Mouse (Mus musculus) G1E (cell line): ENCODE results near the gene Pagr1b. TPM values are rescaled to one million over a fixed set of nuclear protein-coding genes. Genes with fewer than 3 reads are reported as not detected.

Experiments
- ATAC-seq: 2 replicates; pipeline ENCODE4 v1.8.0; 2016; ENCODE audit warnings: mild to moderate bottlenecking; ENCODE audit not compliant: insufficient number of reproducible peaks, poor library complexity, low FRiP score, severe bottlenecking; ENCODE audit errors: extremely low read depth
- DNase-seq: peaks from one replicate; pipeline ENCODE4 v3.0.0; 2012; ENCODE audit warnings: low spot score
- H3K27me3 ChIP-seq: 2 replicates; pipeline ENCODE4 v1.6.1; 2012; ENCODE audit warnings: mild to moderate bottlenecking, low read length, inconsistent platforms; ENCODE audit not compliant: insufficient read depth
- H3K36me3 ChIP-seq: replicated peaks from 2 replicates; pipeline ENCODE3; 2012; ENCODE audit warnings: mild to moderate bottlenecking, inconsistent platforms
- H3K4me1 ChIP-seq: 2 replicates; pipeline ENCODE4 v1.6.1; 2012; ENCODE audit warnings: low read depth, low read length, inconsistent platforms, mixed read lengths; ENCODE audit not compliant: insufficient read depth
- H3K4me3 ChIP-seq: 2 replicates; pipeline ENCODE4 v1.5.1; 2012; ENCODE audit warnings: low read depth, mild to moderate bottlenecking, inconsistent platforms, low read length, moderate library complexity, mixed read lengths
- H3K9me3 ChIP-seq: replicated peaks from 2 replicates; pipeline ENCODE4 v1.6.1; 2012; ENCODE audit warnings: inconsistent platforms
- CTCF ChIP-seq: IDR thresholded peaks from 2 replicates; pipeline ENCODE4 v1.5.1; 2012; ENCODE audit warnings: low read depth, low read length, inconsistent platforms, mixed read lengths
- GATA1 ChIP-seq: IDR thresholded peaks from 2 replicates; pipeline ENCODE4 v1.6.1; 2012; ENCODE audit warnings: borderline replicate concordance, low read length, inconsistent platforms, mixed read lengths
- GATA2 ChIP-seq: IDR thresholded peaks from 2 replicates; pipeline ENCODE4 v1.6.1; 2012; ENCODE audit warnings: low read depth, low read length, inconsistent platforms, borderline replicate concordance
- POLR2AphosphoS5 ChIP-seq: IDR thresholded peaks from 2 replicates; pipeline ENCODE4 v1.6.1; 2012; ENCODE audit warnings: low read depth, low read length, inconsistent platforms; ENCODE audit not compliant: insufficient replicate concordance
- TAL1 ChIP-seq: conservative IDR thresholded peaks from 2 replicates; pipeline ENCODE4 v1.6.1; 2012; ENCODE audit warnings: low read depth, low read length, inconsistent platforms, mixed read lengths
- polyA plus RNA-seq: library from polyadenylated mRNA; stranded (reverse); fragments of >175 nt; gene quantifications from 2 replicates; pipeline ENCODE4 v1.2.3, GENCODE M21; 2012
- total RNA-seq, 2 experiments: library from RNA; stranded (forward) in 1 of 2; stranded (reverse) in 1 of 2; fragments of 200-1000 nt in 1 of 2; fragments of >200 nt in 1 of 2; fragmentation: Nextera tagmentation in 1 of 2; gene quantifications; 2 replicates each; pipeline ENCODE4 v1.2.3; 2014 to 2017

Pagr1b gene
- total RNA-seq (2014; fragmentation: Nextera tagmentation) (not detected in 2 replicates), total RNA-seq (2017) (1.0 TPM in 1 of 2 replicates, not detected in the other), polyA plus RNA-seq (4.6 and 6.2 TPM in 2 replicates)

GRCm38 (mm10) chr7:127016481-127016485 is at the start of gene Pagr1b:
Gene Pagr1b (minus strand): TSS chr7:127016484.
- H3K4me1 ChIP-seq: peaks cover 91% of the 10 kb centered on the region
- no peak for ATAC-seq

GRCm38 (mm10) chr7:127065538-127065937 is 49.3 kb upstream of the Pagr1b start:
- Histone ChIP-seq H3K4me1 (peaks cover 4% of the 10 kb centered on the region; the same call in 1 of the 2 replicates), H3K27me3 (peaks cover 37% of the 10 kb centered on the region), H3K4me3 (no peak overlapping the region), H3K9me3 (0 out of 2 replicates have a peak, but pooled peaks cover 2% of the 10 kb centered on the region), H3K36me3 (no peaks in the 10 kb centered on the region)
- TF ChIP-seq CTCF: 0 out of 2 replicates have a peak, but pooled peaks have one; percentile 5
- no peak for TF ChIP-seq GATA2
- no peak for TF ChIP-seq GATA1
- TF ChIP-seq POLR2AphosphoS5: no peak
- no peak for ATAC-seq
- no peak for DNase-seq

More at GRCm38 (mm10) chr7:127016481-127016485, at the start of gene Pagr1b:
- Histone ChIP-seq H3K36me3 (peaks cover 75% of the 10 kb centered on the region), H3K27me3 (no peaks in the 10 kb centered on the region), H3K4me3 (peak within 1 kb of the TSS; percentile 78), H3K9me3 (no peaks in the 10 kb centered on the region)
- TF ChIP-seq TAL1 (no peak), CTCF (no peak), GATA1 (no peak), GATA2 (no peak), POLR2AphosphoS5 (no peak)
- DNase-seq: no peak

GRCm38 (mm10) chr7:127055026-127055585 is 38.8 kb upstream of the Pagr1b start:
- Histone ChIP-seq H3K4me1 (peaks cover 6% of the 10 kb centered on the region; the same call in 1 of the 2 replicates), H3K27me3 (peaks cover 70% of the 10 kb centered on the region), H3K9me3 (no peaks in the 10 kb centered on the region), H3K36me3 (no peaks in the 10 kb centered on the region), H3K4me3 (no peak overlapping the region)
- DNase-seq (no peak), ATAC-seq (no peak)
- TF ChIP-seq POLR2AphosphoS5 (no peak), GATA1 (no peak)

GRCm38 (mm10) chr7:127041851-127042672 is 25.8 kb upstream of the Pagr1b start, which contains the start of gene Kif22:
Gene Kif22 (minus strand): TSS chr7:127042471.
- no peak for TF ChIP-seq POLR2AphosphoS5
- no peak for TF ChIP-seq TAL1
- no peak for TF ChIP-seq GATA2
- TF ChIP-seq GATA1: no peak
- TF ChIP-seq CTCF: no peak
- Histone ChIP-seq H3K4me1 (peaks cover 35% of the 10 kb centered on the region), H3K36me3 (peaks cover 33% of the 10 kb centered on the region), H3K4me3 (peak within 1 kb of the TSS; percentile 100), H3K27me3 (no peaks in the 10 kb centered on the region), H3K9me3 (no peaks in the 10 kb centered on the region)
- DNase-seq (peak; percentile 81), ATAC-seq (peak; percentile 73)

- no peak for ATAC-seq
- H3K36me3 ChIP-seq: peaks cover 87% of the 10 kb centered on the region
Observed at GRCm38 (mm10) chr7:127031244-127031643, 15.0 kb upstream of the Pagr1b start.

GRCm38 (mm10) chr7:127030172-127030571 is 13.9 kb upstream of the Pagr1b start:
- ATAC-seq (no peak), DNase-seq (no peak)
- H3K9me3 ChIP-seq: no peaks in the 10 kb centered on the region
- peaks cover 62% of the 10 kb centered on the region for H3K4me1 ChIP-seq
- peaks cover 82% of the 10 kb centered on the region for H3K36me3 ChIP-seq
- no peaks in the 10 kb centered on the region for H3K27me3 ChIP-seq
- TF ChIP-seq GATA2 (no peak), CTCF (no peak), GATA1 (no peak), POLR2AphosphoS5 (no peak), TAL1 (no peak)
- no peak overlapping the region for H3K4me3 ChIP-seq

More at GRCm38 (mm10) chr7:127031244-127031643, 15.0 kb upstream of the Pagr1b start:
- peaks cover 64% of the 10 kb centered on the region for H3K4me1 ChIP-seq
- no peaks in the 10 kb centered on the region for H3K9me3 ChIP-seq
- DNase-seq: no peak
- TF ChIP-seq GATA1: no peak
- TF ChIP-seq GATA2: no peak
- no peak overlapping the region for H3K4me3 ChIP-seq
- no peaks in the 10 kb centered on the region for H3K27me3 ChIP-seq

- H3K36me3 ChIP-seq: peaks cover 82% of the 10 kb centered on the region
- no peaks in the 10 kb centered on the region for H3K27me3 ChIP-seq
- H3K4me1 ChIP-seq: peaks cover 74% of the 10 kb centered on the region
- TF ChIP-seq TAL1 (no peak), GATA1 (no peak), GATA2 (no peak), CTCF (no peak), POLR2AphosphoS5 (peak; percentile 15; the same call in 1 of the 2 replicates)
- ATAC-seq (no peak), DNase-seq (no peak)
- peak overlapping the region; percentile 77 for H3K4me3 ChIP-seq
- no peaks in the 10 kb centered on the region for H3K9me3 ChIP-seq
Observed at GRCm38 (mm10) chr7:127027885-127028284, 11.6 kb upstream of the Pagr1b start.
